Mouse (Mus musculus): ENCODE results near the gene Ddx5. TPM values are rescaled to one million over a fixed set of nuclear protein-coding genes. Genes with fewer than 3 reads are reported as not detected.
"Not testable (repeated sequence)": the region's sequence is repeated elsewhere in the genome, so short reads cannot be mapped to it uniquely, and the experiment has no call there.

Ddx5 gene
- total and polyA plus RNA-seq, 3 experiments: 269 to 1,169 (median 505) TPM

DNA sequence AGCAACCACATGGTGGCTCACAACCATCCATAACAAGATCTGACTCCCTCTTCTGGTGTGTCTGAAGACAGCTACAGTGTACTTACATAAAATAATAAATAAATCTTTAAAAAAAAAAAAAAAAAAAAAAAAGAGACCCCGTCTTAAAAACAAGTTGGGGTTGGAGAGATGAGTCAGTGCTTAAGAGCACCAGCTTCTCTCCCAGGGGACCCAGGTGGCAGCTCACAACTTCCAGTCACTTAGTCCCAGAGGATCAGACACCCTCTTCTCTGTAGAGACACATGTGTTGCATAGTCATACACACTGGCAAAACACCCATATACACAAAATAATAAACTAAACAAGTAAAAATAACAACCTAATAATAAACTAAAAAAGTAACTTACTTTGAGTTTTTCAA is 18.5 kb upstream of the Ddx5 start:
- H3K27me3 ChIP-seq (replicated peaks); H3K27ac ChIP-seq (ENCODE audit: insufficient read depth, low read depth); H3K4me2 ChIP-seq (ENCODE audit: insufficient read depth, low read depth, poor library complexity, severe bottlenecking); H3K9me3 ChIP-seq (replicated peaks; ENCODE audit: low read length); dilution Hi-C loops (cut with MboI; ENCODE audit: extremely low pct_ligation_motif_present, extremely low pct_unique_long_range_greater_than_20kb, low sequenced_read_pairs); H3K9ac ChIP-seq (ENCODE audit: insufficient read depth, low read depth); H3K4me3 ChIP-seq (replicated peaks in 1 of 3; ENCODE audit: low read depth in 2 of 3, low read length in 2 of 3, poor library complexity in 1 of 3); H3K79me2 ChIP-seq (replicated peaks; ENCODE audit: control insufficient read depth, extremely low read depth, insufficient read depth, poor library complexity, severe bottlenecking); in situ Hi-C loops (cut with MboI; ENCODE audit: low pct_ligation_motif_present, low pct_unique_long_range_greater_than_20kb, low sequenced_read_pairs): not testable (repeated sequence)
- TF ChIP-seq ZNF384 (IDR thresholded peaks at IDR 0.05; ENCODE audit: low read depth, low read length): peak; percentile 64
- 0 out of 2 replicates have a peak, but pooled peaks have one; percentile 8 for TF ChIP-seq KAT2A (IDR thresholded peaks at IDR 0.05; ENCODE audit: insufficient replicate concordance, low read length)
- peak; percentile 65 for DNase-seq (ENCODE audit: extremely low read depth)
- Histone ChIP-seq H3K36me3 (replicated peaks in 1 of 2; ENCODE audit: control insufficient read depth in 1 of 2, insufficient read depth in 1 of 2, low read length in 1 of 2) (peaks cover 48 to 77% of the 10 kb centered on the region in 2 experiments), H3K4me1 (ENCODE audit: control insufficient read depth in 1 of 2, insufficient read depth in 2 of 2) (peaks cover 0 to 14% of the 10 kb centered on the region in 2 experiments; a peak in 2 of 4 replicates)

DNA sequence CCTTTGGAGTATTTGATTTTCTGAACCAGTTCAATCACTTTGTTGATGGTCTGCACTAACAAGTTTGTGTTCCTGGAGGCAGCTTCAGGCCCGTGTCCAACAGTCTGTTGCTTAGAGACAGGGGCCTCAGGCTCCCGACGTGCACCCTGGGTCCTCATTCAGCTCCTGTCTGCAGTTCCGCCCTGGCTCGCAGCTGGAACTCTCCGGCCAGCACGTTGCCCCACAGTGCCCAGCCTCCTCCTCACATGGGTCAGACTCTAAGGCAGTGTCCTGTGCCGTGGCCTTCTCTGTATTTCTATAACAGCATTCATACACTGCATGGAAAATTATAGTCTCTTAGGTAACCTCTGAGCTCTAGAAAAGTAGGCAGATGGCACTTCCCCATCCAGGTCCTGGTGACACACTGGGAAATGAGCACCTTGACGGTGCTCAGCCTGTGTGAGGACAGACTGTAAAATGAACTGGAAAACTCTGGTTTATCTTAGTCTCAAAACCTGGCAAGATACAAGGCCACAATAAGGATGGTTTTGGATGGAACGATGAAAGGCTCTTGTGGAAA is 13.2 kb upstream of the Ddx5 start:
- dilution Hi-C loops (cut with MboI; ENCODE audit: extremely low pct_ligation_motif_present, extremely low pct_unique_long_range_greater_than_20kb, low sequenced_read_pairs): no loop called here
- Histone ChIP-seq H3K4me3 (replicated peaks in 1 of 3; ENCODE audit: low read depth in 2 of 3, low read length in 2 of 3, poor library complexity in 1 of 3) (no peak overlapping the region), H3K36me3 (replicated peaks in 1 of 2; ENCODE audit: control insufficient read depth in 1 of 2, insufficient read depth in 1 of 2, low read length in 1 of 2) (peaks cover 65 to 82% of the 10 kb centered on the region in 2 experiments), H3K9ac (ENCODE audit: insufficient read depth, low read depth) (no peak overlapping the region), H3K4me1 (ENCODE audit: control insufficient read depth in 1 of 2, insufficient read depth in 2 of 2) (peaks cover 0 to 2% of the 10 kb centered on the region in 2 experiments; a peak in 2 of 4 replicates), H3K9me3 (replicated peaks; ENCODE audit: low read length) (peaks cover 6% of the 10 kb centered on the region), H3K79me2 (replicated peaks; ENCODE audit: control insufficient read depth, extremely low read depth, insufficient read depth, poor library complexity, severe bottlenecking) (no peaks in the 10 kb centered on the region), H3K27ac (ENCODE audit: insufficient read depth, low read depth) (no peak overlapping the region), H3K27me3 (replicated peaks) (no peaks in the 10 kb centered on the region), H3K4me2 (ENCODE audit: insufficient read depth, low read depth, poor library complexity, severe bottlenecking) (no peak overlapping the region)
- DNase-seq (ENCODE audit: extremely low read depth): no peak
- in situ Hi-C loops (cut with MboI; ENCODE audit: low pct_ligation_motif_present, low pct_unique_long_range_greater_than_20kb, low sequenced_read_pairs): no loop called here
- TF ChIP-seq JUN (IDR thresholded peaks at IDR 0.05; ENCODE audit: insufficient read depth, low read depth, low read length) (no peak), PAX5 (IDR thresholded peaks at IDR 0.05; ENCODE audit: low read length) (no peak), EP300 (IDR thresholded peaks at IDR 0.05; ENCODE audit: low read length) (no peak), MYC (IDR thresholded peaks at IDR 0.05; ENCODE audit: low read depth, low read length) (no peak), MXI1 (IDR thresholded peaks at IDR 0.05; ENCODE audit: low read depth, low read length) (no peak), NELFE (IDR thresholded peaks at IDR 0.05; ENCODE audit: low read depth, low read length) (no peak), TBP (conservative IDR thresholded peaks at IDR 0.05; ENCODE audit: low read depth, low read length) (no peak), SIN3A (IDR thresholded peaks at IDR 0.05; ENCODE audit: low read length) (no peak), ZKSCAN1 (IDR thresholded peaks at IDR 0.05; ENCODE audit: borderline replicate concordance, low read depth, low read length) (no peak), RCOR1 (conservative IDR thresholded peaks at IDR 0.05; ENCODE audit: low read depth, low read length) (no peak), IRF4 (IDR thresholded peaks at IDR 0.05; ENCODE audit: low read depth, low read length) (no peak), RAD21 (IDR thresholded peaks at IDR 0.05; ENCODE audit: low read depth, low read length) (no peak), MEF2A (IDR thresholded peaks at IDR 0.05; ENCODE audit: borderline replicate concordance, low read depth, low read length) (no peak), HCFC1 (IDR thresholded peaks at IDR 0.05; ENCODE audit: low read depth, low read length) (no peak), ZMIZ1 (IDR thresholded peaks at IDR 0.05; ENCODE audit: low read depth, low read length) (no peak), E2F4 (IDR thresholded peaks at IDR 0.05; ENCODE audit: insufficient replicate concordance, low read depth, low read length) (no peak), BHLHE40 (IDR thresholded peaks at IDR 0.05; ENCODE audit: low read depth, low read length) (no peak), ETS1 (conservative IDR thresholded peaks at IDR 0.05; ENCODE audit: low read depth, low read length) (no peak)
